Mouse (Mus musculus): ENCODE measurements at regions not wholly inside any gene's neighbourhood (a gene's known extent, or its start where the extent isn't known, plus 50 kb on each side); places are given as distances from the start of the nearest gene placed in this dataset.

DNA sequence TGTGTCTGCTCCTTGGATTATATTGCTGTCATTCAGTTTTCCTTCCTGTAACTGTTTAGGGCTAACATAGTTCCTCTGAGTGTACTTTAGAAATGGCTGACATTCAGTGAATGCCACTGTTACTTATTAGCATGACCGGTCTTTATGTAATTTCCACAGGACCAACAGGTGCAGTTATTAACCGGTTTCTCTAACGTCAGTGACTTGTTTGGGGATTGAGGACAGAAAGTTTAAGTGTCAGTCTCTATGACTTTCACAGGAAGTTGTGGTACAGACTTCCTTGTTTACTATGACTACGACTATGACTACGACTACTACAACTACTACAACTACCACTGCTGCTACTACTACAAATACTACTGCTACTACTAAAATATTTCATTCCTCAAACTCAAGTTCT lies 170.4 kb upstream of the Ptger4 start:
- WGBS = 90% methylated on average over 5 of the region's 5 CpGs
- Histone ChIP-seq H3K9ac (ENCODE audit: low read length) (no peak overlapping the region), H3K9me3 (ENCODE audit: control insufficient read depth, low read length) (no peaks in the 10 kb centered on the region), H3K27me3 (ENCODE audit: control insufficient read depth, insufficient read depth, low read length) (no peaks in the 10 kb centered on the region), H3K4me3 (ENCODE audit: low read depth, low read length) (no peak overlapping the region), H3K27ac (ENCODE audit: low read depth, low read length) (no peak overlapping the region), H3K4me1 (replicated peaks; ENCODE audit: control insufficient read depth, insufficient read depth, low read length) (no peaks in the 10 kb centered on the region), H3K4me2 (ENCODE audit: low read depth, low read length, severe bottlenecking) (no peak overlapping the region), H3K36me3 (ENCODE audit: control insufficient read depth, insufficient read depth, low read length) (no peaks in the 10 kb centered on the region)
- DNase-seq (ENCODE audit: low spot score) (no peak), ATAC-seq (replicated peaks; ENCODE audit: low FRiP score) (no peak)

DNA sequence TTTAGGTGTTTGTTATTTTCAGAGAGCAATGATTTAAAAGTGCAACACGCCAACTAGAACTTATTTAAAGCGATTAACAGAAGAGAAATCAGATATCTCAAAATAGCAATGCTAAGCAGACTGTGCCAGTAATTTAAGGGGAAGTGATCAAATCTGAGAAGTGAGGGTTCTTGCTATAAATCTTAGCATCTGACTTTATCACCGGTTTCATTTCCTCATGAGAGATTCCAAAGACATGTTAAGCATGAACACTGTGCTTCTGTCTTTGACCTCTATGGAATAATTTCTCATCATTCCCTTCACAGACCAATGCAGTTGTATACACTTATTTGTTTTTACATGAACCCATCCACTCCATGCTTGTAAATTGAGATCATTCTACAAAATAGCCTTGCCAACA lies 172.0 kb upstream of the Ptger4 start:
- DNase-seq (ENCODE audit: low spot score) (no peak), ATAC-seq (replicated peaks; ENCODE audit: low FRiP score) (no peak)
- H3K36me3 ChIP-seq (ENCODE audit: control insufficient read depth, insufficient read depth, low read length) = no peaks in the 10 kb centered on the region
- H3K4me1 ChIP-seq (replicated peaks; ENCODE audit: control insufficient read depth, insufficient read depth, low read length) = no peaks in the 10 kb centered on the region
- no peak overlapping the region for H3K27ac ChIP-seq (ENCODE audit: low read depth, low read length)
- no peaks in the 10 kb centered on the region for H3K27me3 ChIP-seq (ENCODE audit: control insufficient read depth, insufficient read depth, low read length)
- 92% methylated on average over 3 of the region's 3 CpGs for WGBS
- H3K9me3 ChIP-seq (ENCODE audit: control insufficient read depth, low read length) = no peaks in the 10 kb centered on the region
- H3K4me2 ChIP-seq (ENCODE audit: low read depth, low read length, severe bottlenecking) = no peak overlapping the region
- no peak overlapping the region for H3K9ac ChIP-seq (ENCODE audit: low read length)
- no peak overlapping the region for H3K4me3 ChIP-seq (ENCODE audit: low read depth, low read length)

DNA sequence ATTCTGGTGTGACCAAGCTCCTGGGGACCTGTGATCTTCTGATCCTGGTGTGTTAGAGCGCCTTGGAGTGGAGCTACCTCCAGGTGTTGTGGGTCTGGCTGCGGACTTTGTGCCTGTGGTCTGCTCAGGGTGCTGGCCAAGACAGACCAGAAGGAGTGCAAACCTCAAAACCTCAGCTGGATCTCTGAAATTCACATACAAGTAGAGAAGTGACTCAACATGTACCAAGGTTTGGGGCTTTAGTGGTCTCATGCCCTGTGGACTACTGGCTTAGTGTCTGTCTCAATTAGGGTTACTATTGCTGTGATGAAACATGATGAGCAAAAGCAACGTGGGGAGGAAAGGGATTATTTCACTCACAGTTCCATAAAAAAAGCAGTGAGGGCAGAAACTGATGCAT lies 182.7 kb upstream of the Ptger4 start:
- ATAC-seq (replicated peaks; ENCODE audit: low FRiP score) (no peak), DNase-seq (ENCODE audit: low spot score) (no peak)
- no peaks in the 10 kb centered on the region for H3K9me3 ChIP-seq (ENCODE audit: control insufficient read depth, low read length)
- no peak overlapping the region for H3K4me2 ChIP-seq (ENCODE audit: low read depth, low read length, severe bottlenecking)
- H3K9ac ChIP-seq (ENCODE audit: low read length) = no peak overlapping the region
- no peaks in the 10 kb centered on the region for H3K36me3 ChIP-seq (ENCODE audit: control insufficient read depth, insufficient read depth, low read length)
- WGBS = 89% methylated on average over 3 of the region's 3 CpGs
- no peak overlapping the region for H3K4me3 ChIP-seq (ENCODE audit: low read depth, low read length)
- no peaks in the 10 kb centered on the region for H3K4me1 ChIP-seq (replicated peaks; ENCODE audit: control insufficient read depth, insufficient read depth, low read length)
- no peaks in the 10 kb centered on the region for H3K27me3 ChIP-seq (ENCODE audit: control insufficient read depth, insufficient read depth, low read length)
- no peak overlapping the region for H3K27ac ChIP-seq (ENCODE audit: low read depth, low read length)

DNA sequence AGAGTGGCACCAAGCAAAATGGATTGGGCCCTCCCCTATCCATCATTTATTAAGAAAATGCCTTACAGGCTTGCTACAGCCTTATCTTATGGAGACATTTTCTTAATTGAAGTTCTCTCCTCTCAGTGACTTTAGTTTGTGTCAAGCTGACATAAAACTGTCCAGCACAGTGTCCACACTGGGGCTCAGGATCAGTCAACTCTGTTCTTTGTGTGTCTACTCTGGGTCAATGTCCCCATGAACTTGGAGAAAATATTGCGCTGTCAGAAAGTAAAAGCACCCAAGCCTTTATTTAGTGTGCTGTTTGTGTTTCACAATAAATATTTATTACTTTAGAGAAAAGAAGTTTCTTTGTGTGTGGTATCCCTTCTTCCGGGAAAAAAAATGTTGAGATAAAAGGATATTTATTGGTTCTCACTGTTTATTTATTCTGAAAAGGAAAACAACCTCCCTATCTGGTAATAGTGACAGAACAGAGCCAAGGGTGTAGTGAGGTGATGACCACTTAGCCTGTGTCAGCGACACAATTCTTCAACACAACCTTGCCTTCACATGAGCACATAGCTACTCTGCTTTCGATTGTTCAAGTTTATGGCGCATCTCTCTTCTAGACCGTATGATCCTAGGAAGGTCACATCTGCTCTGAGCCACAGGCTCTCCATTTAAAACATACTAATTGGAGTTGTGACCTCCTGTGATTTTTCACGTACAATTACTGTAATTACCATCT lies 183.5 kb upstream of the Ptger4 start:
- no peak for ATAC-seq (replicated peaks; ENCODE audit: low FRiP score)
- Histone ChIP-seq H3K4me1 (replicated peaks; ENCODE audit: control insufficient read depth, insufficient read depth, low read length) (no peaks in the 10 kb centered on the region), H3K4me3 (ENCODE audit: low read depth, low read length) (no peak overlapping the region), H3K9me3 (ENCODE audit: control insufficient read depth, low read length) (no peaks in the 10 kb centered on the region), H3K36me3 (ENCODE audit: control insufficient read depth, insufficient read depth, low read length) (no peaks in the 10 kb centered on the region), H3K4me2 (ENCODE audit: low read depth, low read length, severe bottlenecking) (no peak overlapping the region), H3K27ac (ENCODE audit: low read depth, low read length) (no peak overlapping the region), H3K27me3 (ENCODE audit: control insufficient read depth, insufficient read depth, low read length) (no peaks in the 10 kb centered on the region), H3K9ac (ENCODE audit: low read length) (no peak overlapping the region)
- 89% methylated on average over 7 of the region's 7 CpGs for WGBS
- DNase-seq (ENCODE audit: low spot score) = no peak

DNA sequence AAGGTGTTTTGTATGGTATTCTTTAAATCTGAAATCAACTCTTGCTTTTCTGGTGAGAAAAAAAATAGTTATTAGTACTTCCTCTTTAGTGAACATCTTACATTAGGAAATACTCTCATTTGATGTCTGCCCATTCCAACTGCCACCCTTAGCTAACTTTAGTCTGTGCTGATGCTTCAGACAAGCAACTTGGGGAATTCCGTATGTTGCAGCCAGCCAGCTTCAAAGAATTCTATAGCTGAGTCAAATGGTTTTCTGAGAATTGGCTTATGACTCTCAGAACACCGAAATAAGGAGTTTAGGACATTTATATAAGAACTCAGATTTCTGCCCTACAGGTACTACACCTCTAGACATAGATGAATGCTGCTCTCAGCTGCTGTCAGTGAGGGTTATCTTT lies 188.0 kb upstream of the Ptger4 start:
- ATAC-seq (replicated peaks; ENCODE audit: low FRiP score) (no peak), DNase-seq (ENCODE audit: low spot score) (no peak)
- no peak overlapping the region for H3K27ac ChIP-seq (ENCODE audit: low read depth, low read length)
- WGBS = 83% methylated on average over 2 of the region's 2 CpGs
- H3K4me1 ChIP-seq (replicated peaks; ENCODE audit: control insufficient read depth, insufficient read depth, low read length) = no peaks in the 10 kb centered on the region
- H3K4me3 ChIP-seq (ENCODE audit: low read depth, low read length) = no peak overlapping the region
- no peaks in the 10 kb centered on the region for H3K9me3 ChIP-seq (ENCODE audit: control insufficient read depth, low read length)
- H3K4me2 ChIP-seq (ENCODE audit: low read depth, low read length, severe bottlenecking) = no peak overlapping the region
- H3K27me3 ChIP-seq (ENCODE audit: control insufficient read depth, insufficient read depth, low read length) = no peaks in the 10 kb centered on the region
- H3K9ac ChIP-seq (ENCODE audit: low read length) = no peak overlapping the region
- H3K36me3 ChIP-seq (ENCODE audit: control insufficient read depth, insufficient read depth, low read length) = no peaks in the 10 kb centered on the region

DNA sequence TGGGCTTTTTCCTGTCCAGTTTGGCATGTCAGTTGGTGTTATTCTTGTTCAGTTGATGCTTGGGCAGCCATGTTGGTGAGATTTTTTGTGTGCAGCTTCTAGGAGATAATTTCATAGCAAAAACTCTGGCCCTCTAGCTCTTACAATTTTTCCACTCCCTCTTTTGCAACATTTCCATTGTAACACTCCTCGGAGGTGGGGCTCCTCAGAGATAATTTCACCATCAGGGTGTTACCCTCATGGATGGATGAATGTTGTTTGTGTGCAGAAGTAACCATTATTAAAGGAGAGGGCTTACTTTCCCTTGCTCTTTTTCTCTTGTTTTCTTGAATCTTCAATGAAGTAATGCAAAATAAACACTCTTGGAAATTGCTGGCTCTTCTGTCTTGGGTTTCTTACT lies 193.0 kb upstream of the Ptger4 start:
- Histone ChIP-seq H3K36me3 (ENCODE audit: control insufficient read depth, insufficient read depth, low read length) (no peaks in the 10 kb centered on the region), H3K27ac (ENCODE audit: low read depth, low read length) (no peak overlapping the region), H3K4me1 (replicated peaks; ENCODE audit: control insufficient read depth, insufficient read depth, low read length) (no peaks in the 10 kb centered on the region), H3K9me3 (ENCODE audit: control insufficient read depth, low read length) (no peaks in the 10 kb centered on the region), H3K4me3 (ENCODE audit: low read depth, low read length) (no peak overlapping the region), H3K4me2 (ENCODE audit: low read depth, low read length, severe bottlenecking) (no peak overlapping the region), H3K9ac (ENCODE audit: low read length) (no peak overlapping the region), H3K27me3 (ENCODE audit: control insufficient read depth, insufficient read depth, low read length) (no peaks in the 10 kb centered on the region)
- WGBS = 76% methylated on average over 1 of the region's 1 CpGs
- no peak for ATAC-seq (replicated peaks; ENCODE audit: low FRiP score)
- no peak for DNase-seq (ENCODE audit: low spot score)

DNA sequence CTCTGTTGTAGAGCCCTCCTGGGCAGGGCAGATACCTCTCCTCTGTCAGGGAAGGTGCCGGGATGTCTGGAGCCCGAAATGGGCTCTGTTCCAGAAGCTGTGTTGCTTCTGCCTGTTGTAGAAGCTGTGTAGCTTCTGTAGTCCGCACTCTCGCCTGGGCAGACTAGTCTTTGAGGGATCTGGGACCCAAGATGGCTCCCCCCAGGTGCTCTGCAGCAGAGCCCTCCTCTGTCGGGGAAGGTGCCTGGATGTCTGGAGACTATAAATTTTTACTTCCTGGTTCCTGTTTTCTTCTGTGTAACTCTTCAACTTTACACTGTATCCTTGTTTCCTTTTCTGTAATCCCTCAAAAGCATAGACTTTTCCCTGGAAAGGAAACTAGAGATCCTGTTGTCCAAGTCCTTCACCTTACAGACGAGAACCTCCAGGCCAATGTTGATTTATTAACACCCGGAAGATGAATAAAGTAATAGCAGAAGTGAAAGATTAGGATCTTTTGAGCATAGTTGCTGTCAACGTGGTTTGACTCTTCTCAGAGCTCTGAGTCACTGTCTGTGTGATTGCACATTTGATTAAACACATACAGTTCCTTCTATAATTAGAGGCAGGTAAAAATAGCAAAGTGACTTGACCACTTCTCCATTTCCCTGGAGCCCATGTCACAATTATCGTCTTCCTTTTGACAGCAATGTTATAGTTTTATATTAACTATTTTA lies 202.2 kb upstream of the Ptger4 start:
- Histone ChIP-seq H3K4me2 (ENCODE audit: low read depth, low read length, severe bottlenecking) (no peak overlapping the region), H3K36me3 (ENCODE audit: control insufficient read depth, insufficient read depth, low read length) (no peaks in the 10 kb centered on the region), H3K4me3 (ENCODE audit: low read depth, low read length) (no peak overlapping the region), H3K27me3 (ENCODE audit: control insufficient read depth, insufficient read depth, low read length) (no peaks in the 10 kb centered on the region), H3K9ac (ENCODE audit: low read length) (no peak overlapping the region), H3K9me3 (ENCODE audit: control insufficient read depth, low read length) (no peaks in the 10 kb centered on the region), H3K4me1 (replicated peaks; ENCODE audit: control insufficient read depth, insufficient read depth, low read length) (no peaks in the 10 kb centered on the region), H3K27ac (ENCODE audit: low read depth, low read length) (no peak overlapping the region)
- 87% methylated on average over 9 of the region's 9 CpGs for WGBS
- no peak for DNase-seq (ENCODE audit: low spot score)
- no peak for ATAC-seq (replicated peaks; ENCODE audit: low FRiP score)

DNA sequence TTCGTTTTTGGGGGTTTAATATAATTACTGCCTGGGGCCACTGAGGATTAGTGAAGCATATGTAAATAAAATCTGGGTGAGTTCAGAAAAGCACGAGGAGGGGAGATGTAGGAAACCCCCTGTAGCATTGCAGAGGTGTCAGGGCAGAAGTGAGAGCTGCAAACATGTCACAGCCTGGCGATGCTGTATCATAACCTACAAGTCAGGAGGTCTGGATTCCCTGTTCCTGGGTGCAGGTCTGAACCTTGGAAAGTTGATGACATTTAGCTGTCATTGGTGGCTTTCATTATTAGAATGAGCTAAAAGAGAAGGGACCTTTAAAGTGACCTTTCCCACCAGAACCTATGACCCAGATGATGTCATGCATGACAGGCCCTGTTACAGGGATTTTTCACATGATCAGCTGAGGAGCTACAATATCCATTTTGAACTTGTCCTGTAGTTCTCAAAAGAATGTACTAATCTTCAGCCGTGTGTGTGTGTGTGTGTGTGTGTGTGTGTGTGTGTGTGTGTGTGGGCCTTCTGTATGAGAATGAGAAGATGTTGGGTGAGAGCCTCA lies 202.8 kb upstream of the Ptger4 start:
- no peak for DNase-seq (ENCODE audit: low spot score)
- H3K4me3 ChIP-seq (ENCODE audit: low read depth, low read length) = no peak overlapping the region
- ATAC-seq (replicated peaks; ENCODE audit: low FRiP score) = no peak
- WGBS = 71% methylated on average over 4 of the region's 4 CpGs
- no peaks in the 10 kb centered on the region for H3K27me3 ChIP-seq (ENCODE audit: control insufficient read depth, insufficient read depth, low read length)
- H3K36me3 ChIP-seq (ENCODE audit: control insufficient read depth, insufficient read depth, low read length) = no peaks in the 10 kb centered on the region
- no peak overlapping the region for H3K9ac ChIP-seq (ENCODE audit: low read length)
- H3K27ac ChIP-seq (ENCODE audit: low read depth, low read length) = no peak overlapping the region
- H3K9me3 ChIP-seq (ENCODE audit: control insufficient read depth, low read length) = no peaks in the 10 kb centered on the region
- H3K4me1 ChIP-seq (replicated peaks; ENCODE audit: control insufficient read depth, insufficient read depth, low read length) = no peaks in the 10 kb centered on the region
- H3K4me2 ChIP-seq (ENCODE audit: low read depth, low read length, severe bottlenecking) = no peak overlapping the region
